In the genomic region with DNA sequence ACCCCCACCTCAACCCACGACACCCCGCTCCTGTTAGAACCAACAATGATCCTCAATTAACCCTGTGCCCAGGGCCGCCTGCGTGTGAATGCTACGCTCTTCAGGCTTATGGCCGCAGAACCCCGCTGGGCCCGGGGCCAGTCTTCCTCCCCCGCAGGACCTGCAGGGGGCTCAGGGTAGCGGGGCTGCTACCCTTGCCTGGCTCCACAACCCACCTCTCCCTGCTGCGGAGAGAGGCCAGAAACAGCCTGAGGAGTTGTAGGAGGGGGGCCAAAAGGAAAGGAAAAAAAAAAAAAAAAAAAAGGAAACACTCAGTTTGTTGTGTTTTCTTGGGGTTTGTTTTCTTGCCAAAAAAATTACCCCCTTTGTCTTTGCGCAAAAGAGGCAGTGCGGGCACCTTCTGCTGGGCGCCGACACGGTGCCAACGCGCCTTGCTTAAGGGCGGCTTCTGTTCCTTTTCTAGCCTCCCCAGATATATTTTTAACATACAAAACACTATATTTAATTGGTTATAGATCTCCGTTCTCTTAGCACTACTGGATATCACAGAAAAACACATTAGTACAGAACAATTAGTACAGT, we compare ENCODE assay signal across 8 mouse cellular contexts.
A peak's percentile ranks its signal among the peaks of the same experiment; 100 is the strongest.
DNase-seq lines count a peak whose midpoint lies in the region; ATAC-seq lines count a peak whose summit lies in the region.

No protein-coding gene starts in this region.

- H3K27ac ChIP-seq in hindbrain, embryonic 13.5 days = peak overlapping the region; percentile 93
- peak overlapping the region; percentile 79 for H3K27ac ChIP-seq in midbrain, embryonic 15.5 days

- peak overlapping the region; percentile 75 for H3K4me2 ChIP-seq in hindbrain, embryonic 13.5 days
- H3K4me2 ChIP-seq in midbrain, embryonic 15.5 days = peak overlapping the region; percentile 71

- no peaks in the 10 kb centered on the region for H3K9me3 ChIP-seq in hindbrain, embryonic 13.5 days
- H3K9me3 ChIP-seq in midbrain, embryonic 15.5 days = no peaks in the 10 kb centered on the region

- peaks cover 52% of the 10 kb centered on the region for H3K4me1 ChIP-seq in hindbrain, embryonic 13.5 days (replicated peaks)
- peaks cover 32% of the 10 kb centered on the region for H3K4me1 ChIP-seq in midbrain, embryonic 15.5 days

- no peaks in the 10 kb centered on the region for H3K36me3 ChIP-seq in hindbrain, embryonic 13.5 days
- H3K36me3 ChIP-seq in midbrain, embryonic 15.5 days (replicated peaks) = no peaks in the 10 kb centered on the region

- peak; percentile 57 for ATAC-seq in hindbrain, embryonic 13.5 days (ENCODE audit: low FRiP score)
- ATAC-seq in midbrain, embryonic 15.5 days (replicated peaks) = peak; percentile 55

- peak overlapping the region; percentile 76 for H3K9ac ChIP-seq in hindbrain, embryonic 13.5 days
- peak overlapping the region; percentile 55 for H3K9ac ChIP-seq in midbrain, embryonic 15.5 days

- H3K27me3 ChIP-seq in hindbrain, embryonic 13.5 days = no peaks in the 10 kb centered on the region
- no peaks in the 10 kb centered on the region for H3K27me3 ChIP-seq in midbrain, embryonic 15.5 days (replicated peaks)

- 2% methylated on average over 20 of the region's 20 CpGs for WGBS in hindbrain, embryonic 13.5 days
- 2% methylated on average over 20 of the region's 20 CpGs for WGBS in midbrain, embryonic 15.5 days

- H3K4me3 ChIP-seq in hindbrain, embryonic 13.5 days = peak overlapping the region; percentile 48
- peak overlapping the region; percentile 44 for H3K4me3 ChIP-seq in midbrain, embryonic 15.5 days

- peak; percentile 19 for DNase-seq in adrenal gland, postnatal 25 days
- DNase-seq in adrenal gland, adult 2 months = no peak
- DNase-seq in right cerebral cortex, postnatal 14 days = peak; percentile 16
- DNase-seq in right cerebral cortex, postnatal 36 days (ENCODE audit: low spot score in 2 of 2) = no peak
- DNase-seq in thymus, postnatal 10 days (ENCODE audit: low spot score in 2 of 2) = no peak
- DNase-seq in B cell, adult 2 months = no peak

Comparison
In these comparisons a context has a peak if more than half of its experiments do, and no peak if none do; other contexts are left out.
1. DNase-seq: peak in adrenal gland, postnatal 25 days (single experiment) and right cerebral cortex, postnatal 14 days (single experiment); none in adrenal gland, adult 2 months (single experiment), right cerebral cortex, postnatal 36 days (0 of 2), thymus, postnatal 10 days (0 of 2) and B cell, adult 2 months (0 of 2).